Mouse (Mus musculus) limb, embryonic 11.5 days (tissue): Measurements from ENCODE around the gene Rac3. TPM values are rescaled to one million over a fixed set of nuclear protein-coding genes. Genes with fewer than 3 reads are reported as not detected.
"Not testable (repeated sequence)": the region's sequence is repeated elsewhere in the genome, so short reads cannot be mapped to it uniquely, and the experiment has no call there.

Experiments
- ATAC-seq: fragments of 200-750 bp; cut with Nextera tagmentation; 2 replicates; pipeline ENCODE4 v1.8.0; 2017; ENCODE audit warnings: low read depth; ENCODE audit not compliant: insufficient number of reproducible peaks, low FRiP score, low TSS enrichment
- DNase-seq: peaks from one replicate; pipeline ENCODE4 v3.0.0-alpha.2; 2015; ENCODE audit warnings: low spot score
- H3K27ac ChIP-seq: fragments of 300-500 bp; sonication (generic); replicated peaks from 2 replicates; pipeline ENCODE4 v1.5.1; 2014; ENCODE audit warnings: low read depth, mild to moderate bottlenecking, low read length
- H3K27me3 ChIP-seq: fragments of 300-500 bp; sonication (generic); 2 replicates; pipeline ENCODE4 v1.6.1; 2014; ENCODE audit warnings: mild to moderate bottlenecking, low read length, mixed read lengths; ENCODE audit not compliant: control insufficient read depth, insufficient read depth
- H3K36me3 ChIP-seq: fragments of 300-500 bp; sonication (generic); 2 replicates; pipeline ENCODE4 v1.6.1; 2014; ENCODE audit warnings: mild to moderate bottlenecking, low read length, moderate library complexity, mixed read lengths; ENCODE audit not compliant: control insufficient read depth, insufficient read depth
- H3K4me1 ChIP-seq: fragments of 300-500 bp; sonication (generic); 2 replicates; pipeline ENCODE4 v1.6.1; 2014; ENCODE audit warnings: low read length, mixed read lengths; ENCODE audit not compliant: control insufficient read depth, insufficient read depth
- H3K4me2 ChIP-seq: fragments of 300-500 bp; sonication (generic); 2 replicates; pipeline ENCODE4 v1.6.1; 2014; ENCODE audit warnings: low read depth, mild to moderate bottlenecking, moderate library complexity; ENCODE audit not compliant: severe bottlenecking
- H3K4me3 ChIP-seq: fragments of 300-500 bp; sonication (generic); 2 replicates; pipeline ENCODE4 v1.5.1; 2014; ENCODE audit warnings: low read depth, low read length
- H3K9ac ChIP-seq: fragments of 300-500 bp; sonication (generic); 2 replicates; pipeline ENCODE4 v1.6.1; 2014; ENCODE audit warnings: mild to moderate bottlenecking, low read length
- H3K9me3 ChIP-seq: fragments of 300-500 bp; sonication (generic); 2 replicates; pipeline ENCODE4 v1.6.1; 2016; ENCODE audit warnings: low read length; ENCODE audit not compliant: control insufficient read depth
- whole genome bisulfite sequencing: fragments of 180-500 bp; shearing (Covaris S2); extraction: QIAGEN DNeasy Blood & Tissue Kit; methylation state at CpG from one replicate; pipeline ENCODE4 v1.1.7; 2014; 5-methylcytosine and 5-hydroxymethylcytosine counted together
- polyA plus RNA-seq: library from polyadenylated mRNA; unstranded; fragments of >200 nt; fragmentation: Nextera tagmentation; extraction: Ambion mirVana; gene quantifications from 2 replicates; pipeline ENCODE4 v1.2.1, GENCODE M21; 2014

Gene Rac3
- polyA plus RNA-seq: 7.4 and 12.8 TPM in 2 replicates

GRCm38 (mm10) chr11:120721124-120722066, at the start of gene Rac3:
TSS of gene Rac3 (plus strand) at chr11:120721470.
- Histone ChIP-seq H3K4me2 (peak within 1 kb of the TSS; percentile 97), H3K9me3 (no peaks in the 10 kb centered on the region), H3K4me3 (peak within 1 kb of the TSS; percentile 58), H3K36me3 (peaks cover 13% of the 10 kb centered on the region; the same call in 1 of the 2 replicates), H3K4me1 (peaks cover 16% of the 10 kb centered on the region; the same call in 1 of the 2 replicates), H3K27me3 (no peaks in the 10 kb centered on the region), H3K9ac (peak within 1 kb of the TSS; percentile 76), H3K27ac (no peak within 1 kb of the TSS)
- ATAC-seq (peak; percentile 72), DNase-seq (peak; percentile 84)
- under 1% methylated on average over 84 of the region's 90 CpGs for WGBS

GRCm38 (mm10) chr11:120672687-120673593, 48.3 kb upstream of the Rac3 start, which contains the start of gene Aspscr1:
TSS of gene Aspscr1 (plus strand) at chr11:120672973.
- Histone ChIP-seq H3K27ac (peak within 1 kb of the TSS; percentile 80), H3K27me3 (no peaks in the 10 kb centered on the region), H3K36me3 (no peaks in the 10 kb centered on the region), H3K9me3 (no peaks in the 10 kb centered on the region), H3K4me1 (peaks cover 6% of the 10 kb centered on the region; the same call in 1 of the 2 replicates), H3K9ac (peak within 1 kb of the TSS; percentile 82), H3K4me3 (peak within 1 kb of the TSS; percentile 68), H3K4me2 (peak within 1 kb of the TSS; percentile 81)
- peak; percentile 95 for DNase-seq
- peak; percentile 95 for ATAC-seq
- WGBS: 1% methylated on average over 76 of the region's 83 CpGs

- H3K4me1 ChIP-seq: peaks cover 6% of the 10 kb centered on the region; the same call in 1 of the 2 replicates
- H3K27me3 ChIP-seq: no peaks in the 10 kb centered on the region
- peak overlapping the region; percentile 80; the same call in 1 of the 2 replicates for H3K27ac ChIP-seq
- DNase-seq (no peak), ATAC-seq (peak; percentile 18; the same call in 1 of the 2 replicates)
- peaks cover 5% of the 10 kb centered on the region; the same call in 1 of the 2 replicates for H3K36me3 ChIP-seq
- H3K9me3 ChIP-seq: no peaks in the 10 kb centered on the region
- peak overlapping the region; percentile 81 for H3K4me2 ChIP-seq
- 43% methylated on average over 12 of the region's 12 CpGs for WGBS
- peak overlapping the region; percentile 68 for H3K4me3 ChIP-seq
- H3K9ac ChIP-seq: peak overlapping the region; percentile 82
Observed at GRCm38 (mm10) chr11:120673594-120674122, 47.6 kb upstream of the Rac3 start.

- H3K9ac ChIP-seq, H3K36me3 ChIP-seq, H3K4me3 ChIP-seq, ATAC-seq, H3K27me3 ChIP-seq, DNase-seq, H3K4me1 ChIP-seq, H3K27ac ChIP-seq, H3K4me2 ChIP-seq, H3K9me3 ChIP-seq: not testable (repeated sequence)
- 96% methylated on average over 4 of the region's 5 CpGs for WGBS
Observed at GRCm38 (mm10) chr11:120675875-120676274, 45.4 kb upstream of the Rac3 start.

GRCm38 (mm10) chr11:120676951-120677350, 44.3 kb upstream of the Rac3 start:
- no peak for ATAC-seq
- Histone ChIP-seq H3K27me3 (no peaks in the 10 kb centered on the region), H3K27ac (no peak overlapping the region), H3K36me3 (peaks cover 7% of the 10 kb centered on the region; the same call in 1 of the 2 replicates), H3K4me3 (no peak overlapping the region), H3K9ac (no peak overlapping the region), H3K4me2 (no peak overlapping the region), H3K9me3 (no peaks in the 10 kb centered on the region), H3K4me1 (peaks cover 6% of the 10 kb centered on the region; the same call in 1 of the 2 replicates)
- 94% methylated on average over 4 of the region's 4 CpGs for WGBS
- DNase-seq: no peak

- no peaks in the 10 kb centered on the region for H3K4me1 ChIP-seq
- H3K9ac ChIP-seq: no peak overlapping the region
- H3K27me3 ChIP-seq: no peaks in the 10 kb centered on the region
- H3K4me2 ChIP-seq: no peak overlapping the region
- ATAC-seq: no peak
- H3K4me3 ChIP-seq: no peak overlapping the region
- peaks cover 11% of the 10 kb centered on the region; the same call in 1 of the 2 replicates for H3K36me3 ChIP-seq
- no peak for DNase-seq
- H3K27ac ChIP-seq: no peak overlapping the region
- WGBS: 85% methylated on average over 3 of the region's 3 CpGs
- no peaks in the 10 kb centered on the region for H3K9me3 ChIP-seq
Observed at GRCm38 (mm10) chr11:120679909-120680308, 41.4 kb upstream of the Rac3 start.

- H3K4me1 ChIP-seq: no peaks in the 10 kb centered on the region
- ATAC-seq: no peak
- no peak overlapping the region for H3K4me2 ChIP-seq
- 92% methylated on average over 5 of the region's 5 CpGs for WGBS
- H3K27ac ChIP-seq: no peak overlapping the region
- H3K9ac ChIP-seq: no peak overlapping the region
- no peaks in the 10 kb centered on the region for H3K9me3 ChIP-seq
- no peaks in the 10 kb centered on the region for H3K27me3 ChIP-seq
- DNase-seq: no peak
- no peak overlapping the region for H3K4me3 ChIP-seq
- H3K36me3 ChIP-seq: peaks cover 13% of the 10 kb centered on the region; the same call in 1 of the 2 replicates
Observed at GRCm38 (mm10) chr11:120682683-120683082, 38.6 kb upstream of the Rac3 start.
